Mouse (Mus musculus): ENCODE measurements around the gene Nme6.
"Not testable (repeated sequence)": the region's sequence is repeated elsewhere in the genome, so short reads cannot be mapped to it uniquely, and the experiment has no call there.

The Nme6 gene

GRCm38 (mm10) chr9:109832391-109833087 is at the start of gene Nme6:
Gene Nme6, plus strand, starts transcription at chr9:109832749.
- peak; percentile 74 for DNase-seq (ENCODE audit: low read depth, low spot score)

- DNase-seq (ENCODE audit: low read depth, low spot score): not testable (repeated sequence)
Measured at GRCm38 (mm10) chr9:109790570-109790969, 42.0 kb upstream of the Nme6 start, which contains the start of gene Fbxw27. Gene Fbxw27, minus strand, starts transcription at chr9:109790670.

GRCm38 (mm10) chr9:109795221-109795620 is 37.3 kb upstream of the Nme6 start:
- no peak for DNase-seq (ENCODE audit: low read depth, low spot score)

- DNase-seq (ENCODE audit: low read depth, low spot score): no peak
Measured at GRCm38 (mm10) chr9:109795811-109796210, 36.7 kb upstream of the Nme6 start.

GRCm38 (mm10) chr9:109798051-109798450 is 34.5 kb upstream of the Nme6 start:
- peak; percentile 33 for DNase-seq (ENCODE audit: low read depth, low spot score)

- not testable (repeated sequence) for DNase-seq (ENCODE audit: low read depth, low spot score)
Measured at GRCm38 (mm10) chr9:109805596-109805995, 27.0 kb upstream of the Nme6 start.

- DNase-seq (ENCODE audit: low read depth, low spot score): no peak
Measured at GRCm38 (mm10) chr9:109806260-109806659, 26.3 kb upstream of the Nme6 start.

- DNase-seq (ENCODE audit: low read depth, low spot score): no peak
Measured at GRCm38 (mm10) chr9:109806695-109807293, 25.8 kb upstream of the Nme6 start.

- no peak for DNase-seq (ENCODE audit: low read depth, low spot score)
Measured at GRCm38 (mm10) chr9:109807898-109808297, 24.7 kb upstream of the Nme6 start.

- no peak for DNase-seq (ENCODE audit: low read depth, low spot score)
Measured at GRCm38 (mm10) chr9:109811980-109812379, 20.6 kb upstream of the Nme6 start, which contains the start of gene Spink8. Gene Spink8, plus strand, starts transcription at chr9:109812280.

- DNase-seq (ENCODE audit: low read depth, low spot score): no peak
Measured at GRCm38 (mm10) chr9:109813424-109813823, 19.1 kb upstream of the Nme6 start.

- DNase-seq (ENCODE audit: low read depth, low spot score): no peak
Measured at GRCm38 (mm10) chr9:109816341-109816740, 16.2 kb upstream of the Nme6 start.

- DNase-seq (ENCODE audit: low read depth, low spot score): no peak
Measured at GRCm38 (mm10) chr9:109825739-109826138, 6.8 kb upstream of the Nme6 start.

- DNase-seq (ENCODE audit: low read depth, low spot score): no peak
Measured at GRCm38 (mm10) chr9:109826181-109826580, 6.4 kb upstream of the Nme6 start.

GRCm38 (mm10) chr9:109833088-109833412 is 501 bp downstream of the Nme6 start:
- no peak for DNase-seq (ENCODE audit: low read depth, low spot score)

GRCm38 (mm10) chr9:109849312-109849758 is 16.8 kb downstream of the Nme6 start, which contains the start of gene Camp:
Gene Camp, minus strand, starts transcription at chr9:109849617.
- no peak for DNase-seq (ENCODE audit: low read depth, low spot score)

GRCm38 (mm10) chr9:109850099-109850498 is 17.6 kb downstream of the Nme6 start:
- DNase-seq (ENCODE audit: low read depth, low spot score): no peak

GRCm38 (mm10) chr9:109854341-109854740 is 21.8 kb downstream of the Nme6 start:
- DNase-seq (ENCODE audit: low read depth, low spot score): no peak

- no peak for DNase-seq (ENCODE audit: low read depth, low spot score)
Measured at GRCm38 (mm10) chr9:109855947-109856346, 23.4 kb downstream of the Nme6 start.

- peak; percentile 45 for DNase-seq (ENCODE audit: low read depth, low spot score)
Measured at GRCm38 (mm10) chr9:109862397-109863044, 30.0 kb downstream of the Nme6 start.

- no peak for DNase-seq (ENCODE audit: low read depth, low spot score)
Measured at GRCm38 (mm10) chr9:109863085-109863484, 30.5 kb downstream of the Nme6 start.

- no peak for DNase-seq (ENCODE audit: low read depth, low spot score)
Measured at GRCm38 (mm10) chr9:109866218-109866617, 33.7 kb downstream of the Nme6 start.

Data from WW6 (cell line).